Mouse (Mus musculus) hindbrain, embryonic 15.5 days (tissue): ENCODE results near the gene Pex5l. TPM values are rescaled to one million over a fixed set of nuclear protein-coding genes. Genes with fewer than 3 reads are reported as not detected.

ENCODE experiments used
- ATAC-seq: fragments of 200-750 bp; cut with Nextera tagmentation; 2 replicates; pipeline ENCODE4 v1.8.0; 2017; ENCODE audit warnings: low read depth, moderate number of reproducible peaks, moderate TSS enrichment; ENCODE audit not compliant: low FRiP score
- H3K27ac ChIP-seq: fragments of 300-500 bp; sonication (generic); replicated peaks from 2 replicates; pipeline ENCODE4 v1.5.1; 2015; ENCODE audit warnings: mild to moderate bottlenecking, inconsistent platforms
- H3K27me3 ChIP-seq: fragments of 300-500 bp; sonication (generic); 2 replicates; pipeline ENCODE4 v1.6.1; 2015; ENCODE audit warnings: control low read depth, inconsistent platforms
- H3K36me3 ChIP-seq: fragments of 300-500 bp; sonication (generic); 2 replicates; pipeline ENCODE4 v1.6.1; 2015; ENCODE audit warnings: control low read depth, inconsistent platforms
- H3K4me1 ChIP-seq: fragments of 300-500 bp; sonication (generic); replicated peaks from 2 replicates; pipeline ENCODE4 v1.6.1; 2015; ENCODE audit warnings: control low read depth, inconsistent platforms
- H3K4me2 ChIP-seq: fragments of 300-500 bp; sonication (generic); 2 replicates; pipeline ENCODE4 v1.6.1; 2015; ENCODE audit warnings: moderate library complexity, mild to moderate bottlenecking, inconsistent platforms
- H3K4me3 ChIP-seq: fragments of 300-500 bp; sonication (generic); 2 replicates; pipeline ENCODE4 v1.5.1; 2015; ENCODE audit warnings: mild to moderate bottlenecking, inconsistent platforms
- H3K9ac ChIP-seq: fragments of 300-500 bp; sonication (generic); 2 replicates; pipeline ENCODE4 v1.6.1; 2015; ENCODE audit warnings: inconsistent platforms
- H3K9me3 ChIP-seq: fragments of 300-500 bp; sonication (generic); 2 replicates; pipeline ENCODE4 v1.6.1; 2016; ENCODE audit warnings: control low read depth, inconsistent platforms
- WGBS: fragments of 180-500 bp; shearing (Covaris S2); methylation state at CpG from one replicate; pipeline ENCODE4 v1.1.7; 2015; 5-methylcytosine and 5-hydroxymethylcytosine counted together
- polyA plus RNA-seq: library from polyadenylated mRNA; unstranded; fragments of >200 nt; fragmentation: Nextera tagmentation; extraction: Ambion mirVana; gene quantifications from 2 replicates; pipeline ENCODE4 v1.2.1, GENCODE M21; 2015

Pex5l gene
- polyA plus RNA-seq, 1 experiment from 2014 or later: 3.2 TPM

DNA sequence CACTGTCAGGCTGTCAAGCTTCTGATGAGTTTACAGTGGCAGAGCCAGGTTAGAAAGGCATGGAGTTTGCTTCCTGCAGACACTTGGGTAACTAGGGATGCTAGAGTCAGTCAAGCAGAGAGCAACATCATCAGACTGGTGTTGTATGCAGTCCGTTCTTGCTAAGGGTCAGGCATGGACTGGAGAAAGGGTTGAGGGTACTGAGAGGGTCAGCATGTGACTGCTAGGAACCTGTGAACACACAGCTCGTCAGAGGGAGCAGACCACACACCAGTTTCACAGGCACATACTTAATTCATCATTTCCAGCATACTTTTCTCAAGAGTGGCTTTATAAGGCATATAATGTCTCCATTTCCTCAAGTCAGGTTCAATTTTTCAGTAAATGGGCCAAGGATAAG, 53.6 kb downstream of the Pex5l start:
- peak overlapping the region; percentile 52 for H3K4me2 ChIP-seq
- peaks cover 19% of the 10 kb centered on the region for H3K4me1 ChIP-seq
- no peaks in the 10 kb centered on the region for H3K36me3 ChIP-seq
- no peak overlapping the region for H3K9ac ChIP-seq
- H3K27me3 ChIP-seq: no peaks in the 10 kb centered on the region
- H3K4me3 ChIP-seq: peak overlapping the region; percentile 10; the same call in 1 of the 2 replicates
- H3K27ac ChIP-seq: no peak overlapping the region
- 0 out of 2 replicates have a peak, but pooled peaks have one; percentile 42 for ATAC-seq
- WGBS: 42% methylated on average over 2 of the region's 2 CpGs
- H3K9me3 ChIP-seq: no peaks in the 10 kb centered on the region

DNA sequence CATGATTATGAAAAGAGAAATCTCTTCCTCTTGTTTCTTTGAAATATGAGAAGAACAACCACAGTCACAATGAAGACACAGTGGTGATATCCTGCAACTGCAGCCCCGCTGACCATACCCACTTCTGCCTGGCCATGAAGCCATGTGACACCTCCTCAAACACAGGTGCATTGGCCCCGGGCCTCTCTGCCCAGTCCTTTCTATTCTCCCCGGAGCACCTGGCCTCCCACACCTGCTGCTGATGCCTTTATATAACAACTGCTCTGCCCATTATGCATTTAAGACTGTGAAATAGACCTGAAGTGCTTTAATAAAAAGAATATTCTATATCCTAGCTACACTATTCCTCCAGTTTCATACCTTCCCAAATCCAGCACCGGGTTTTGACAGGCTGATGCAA, 54.8 kb downstream of the Pex5l start:
- Histone ChIP-seq H3K36me3 (no peaks in the 10 kb centered on the region), H3K27me3 (no peaks in the 10 kb centered on the region), H3K4me1 (peaks cover 14% of the 10 kb centered on the region), H3K4me2 (no peak overlapping the region), H3K9ac (no peak overlapping the region), H3K9me3 (no peaks in the 10 kb centered on the region), H3K27ac (no peak overlapping the region), H3K4me3 (no peak overlapping the region)
- no peak for ATAC-seq
- 92% methylated on average over 4 of the region's 4 CpGs for WGBS

DNA sequence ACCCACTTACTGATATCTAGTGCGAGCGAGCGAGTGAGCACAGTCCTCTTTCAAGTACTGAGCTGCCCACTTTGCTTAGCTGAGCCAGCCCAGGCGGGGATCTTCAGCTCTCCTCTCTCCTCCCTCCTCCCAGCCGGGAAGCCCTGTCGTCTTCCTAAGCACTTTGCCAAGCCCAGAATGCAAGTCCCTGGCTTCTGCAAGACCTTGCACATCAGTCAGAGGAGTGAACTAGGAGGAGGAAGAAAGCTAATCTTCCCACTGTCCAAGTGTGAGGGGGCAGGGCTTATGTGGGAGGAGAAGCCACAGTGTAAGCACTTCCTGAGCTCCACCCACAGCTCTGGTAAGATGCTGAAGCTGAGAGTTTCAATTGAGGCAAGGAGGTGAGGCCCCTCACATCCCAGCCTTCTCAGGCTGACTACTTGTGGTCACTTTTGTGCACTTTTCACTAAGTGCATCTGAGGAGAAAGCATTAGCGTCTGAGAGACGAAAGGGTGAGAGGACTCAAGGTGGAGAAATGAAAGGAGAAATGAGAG, 60.2 kb downstream of the Pex5l start:
- ATAC-seq: peak; percentile 34; the same call in 1 of the 2 replicates
- 42% methylated on average over 8 of the region's 8 CpGs for WGBS

DNA sequence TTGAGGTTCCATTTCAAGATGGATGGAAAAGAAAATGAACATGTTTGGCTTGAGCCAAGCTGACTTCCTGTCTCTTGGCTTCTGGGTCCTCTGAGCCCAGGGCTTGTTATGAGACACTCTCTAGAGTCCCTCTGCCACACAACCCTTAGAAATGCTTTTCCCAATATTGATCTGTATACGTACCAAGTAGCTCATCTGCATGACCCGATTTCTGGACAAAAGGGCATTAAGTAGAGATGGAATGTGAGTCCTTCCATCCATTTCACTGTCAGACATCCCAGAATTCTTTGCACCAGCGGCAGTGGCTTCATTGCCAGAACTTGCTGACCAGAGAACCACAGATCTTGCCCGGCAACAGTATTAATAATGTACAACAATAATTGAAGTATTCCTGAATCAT, 61.3 kb downstream of the Pex5l start:
- Histone ChIP-seq H3K4me2 (no peak overlapping the region), H3K4me1 (no peaks in the 10 kb centered on the region; the same call in 1 of the 2 replicates), H3K27ac (no peak overlapping the region), H3K9ac (no peak overlapping the region), H3K9me3 (no peaks in the 10 kb centered on the region), H3K36me3 (no peaks in the 10 kb centered on the region), H3K4me3 (no peak overlapping the region), H3K27me3 (no peaks in the 10 kb centered on the region)
- WGBS: 86% methylated on average over 4 of the region's 4 CpGs
- ATAC-seq: no peak

More for the DNA sequence above, 60.2 kb downstream of the Pex5l start:
- peak overlapping the region; percentile 10; the same call in 1 of the 2 replicates for H3K4me2 ChIP-seq
- no peak overlapping the region for H3K27ac ChIP-seq
- no peak overlapping the region for H3K4me3 ChIP-seq
- no peaks in the 10 kb centered on the region for H3K9me3 ChIP-seq
- no peaks in the 10 kb centered on the region for H3K27me3 ChIP-seq
- no peak overlapping the region for H3K9ac ChIP-seq
- H3K4me1 ChIP-seq: no peaks in the 10 kb centered on the region; the same call in 1 of the 2 replicates
- no peaks in the 10 kb centered on the region for H3K36me3 ChIP-seq

DNA sequence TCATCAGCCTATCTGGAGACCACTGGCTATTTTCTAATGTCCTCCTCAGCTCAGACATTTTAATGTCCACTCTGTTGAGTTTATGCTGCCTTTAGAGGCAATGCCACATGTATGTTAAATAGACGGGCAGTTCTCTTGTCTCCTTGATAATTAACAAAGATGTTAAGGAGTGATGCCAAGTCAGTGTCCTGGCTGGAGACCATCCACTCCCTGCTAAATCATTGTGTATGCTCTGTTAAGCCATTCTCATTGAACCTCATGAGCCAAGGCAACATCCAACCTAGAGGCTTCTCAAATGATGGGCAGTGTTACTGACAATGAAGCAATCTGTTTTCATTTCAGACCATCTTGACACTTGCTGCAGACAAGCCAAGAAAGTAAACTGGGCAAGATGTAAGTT, 63.4 kb downstream of the Pex5l start:
- Histone ChIP-seq H3K4me1 (peaks cover under 1% of the 10 kb centered on the region; the same call in 1 of the 2 replicates), H3K4me2 (no peak overlapping the region), H3K36me3 (no peaks in the 10 kb centered on the region), H3K27ac (no peak overlapping the region), H3K9ac (no peak overlapping the region), H3K27me3 (no peaks in the 10 kb centered on the region), H3K9me3 (no peaks in the 10 kb centered on the region), H3K4me3 (no peak overlapping the region)
- WGBS: 65% methylated on average over 1 of the region's 1 CpGs
- ATAC-seq: no peak

DNA sequence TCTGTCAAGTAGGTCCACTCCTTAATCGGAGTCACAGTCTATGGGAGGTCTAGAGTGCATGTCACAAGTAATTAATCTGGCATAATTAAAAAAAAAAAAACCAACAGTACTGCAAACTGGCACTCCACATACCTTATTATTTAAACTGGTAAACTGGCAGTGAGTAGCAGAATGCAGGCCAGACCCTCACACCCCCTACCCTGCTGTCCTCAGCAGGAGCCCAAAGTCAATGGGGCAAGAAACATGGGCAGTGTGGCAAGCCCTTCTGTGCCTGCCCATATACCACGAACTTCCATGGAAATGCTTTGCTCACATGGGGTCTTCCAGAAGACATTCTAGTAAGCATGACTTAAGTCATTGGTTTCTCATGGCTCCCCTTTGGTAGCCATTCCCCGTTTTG, 63.9 kb downstream of the Pex5l start:
- WGBS: 67% methylated on average over 3 of the region's 3 CpGs
- Histone ChIP-seq H3K4me3 (no peak overlapping the region), H3K27me3 (no peaks in the 10 kb centered on the region), H3K4me2 (no peak overlapping the region), H3K27ac (no peak overlapping the region), H3K9ac (no peak overlapping the region), H3K36me3 (no peaks in the 10 kb centered on the region), H3K9me3 (no peaks in the 10 kb centered on the region), H3K4me1 (peaks cover 5% of the 10 kb centered on the region)
- ATAC-seq: peak; percentile 38; the same call in 1 of the 2 replicates

DNA sequence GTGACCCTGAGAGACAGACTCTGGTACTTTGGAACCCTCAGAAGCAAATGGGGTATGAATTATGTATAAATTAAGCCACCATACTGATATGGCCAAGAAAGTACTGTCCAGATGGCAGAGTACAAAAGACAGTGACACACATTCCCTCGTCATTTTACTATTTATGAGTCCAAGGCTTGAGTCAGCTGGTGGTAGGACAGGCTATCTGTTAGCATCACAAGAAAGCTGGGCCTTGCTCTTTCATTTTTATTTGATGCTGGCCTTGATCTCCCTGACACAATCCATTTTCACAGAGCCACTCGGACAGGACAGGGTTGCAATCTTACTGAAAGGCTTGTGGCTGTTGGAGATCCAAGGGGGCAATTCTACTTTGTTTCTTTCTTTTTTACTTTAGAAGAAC, 67.4 kb downstream of the Pex5l start:
- H3K36me3 ChIP-seq: no peaks in the 10 kb centered on the region
- H3K27ac ChIP-seq: no peak overlapping the region
- no peaks in the 10 kb centered on the region for H3K9me3 ChIP-seq
- ATAC-seq: no peak
- H3K4me1 ChIP-seq: peaks cover 9% of the 10 kb centered on the region
- 56% methylated on average over 2 of the region's 2 CpGs for WGBS
- H3K4me3 ChIP-seq: no peak overlapping the region
- no peak overlapping the region for H3K4me2 ChIP-seq
- H3K9ac ChIP-seq: no peak overlapping the region
- H3K27me3 ChIP-seq: no peaks in the 10 kb centered on the region

DNA sequence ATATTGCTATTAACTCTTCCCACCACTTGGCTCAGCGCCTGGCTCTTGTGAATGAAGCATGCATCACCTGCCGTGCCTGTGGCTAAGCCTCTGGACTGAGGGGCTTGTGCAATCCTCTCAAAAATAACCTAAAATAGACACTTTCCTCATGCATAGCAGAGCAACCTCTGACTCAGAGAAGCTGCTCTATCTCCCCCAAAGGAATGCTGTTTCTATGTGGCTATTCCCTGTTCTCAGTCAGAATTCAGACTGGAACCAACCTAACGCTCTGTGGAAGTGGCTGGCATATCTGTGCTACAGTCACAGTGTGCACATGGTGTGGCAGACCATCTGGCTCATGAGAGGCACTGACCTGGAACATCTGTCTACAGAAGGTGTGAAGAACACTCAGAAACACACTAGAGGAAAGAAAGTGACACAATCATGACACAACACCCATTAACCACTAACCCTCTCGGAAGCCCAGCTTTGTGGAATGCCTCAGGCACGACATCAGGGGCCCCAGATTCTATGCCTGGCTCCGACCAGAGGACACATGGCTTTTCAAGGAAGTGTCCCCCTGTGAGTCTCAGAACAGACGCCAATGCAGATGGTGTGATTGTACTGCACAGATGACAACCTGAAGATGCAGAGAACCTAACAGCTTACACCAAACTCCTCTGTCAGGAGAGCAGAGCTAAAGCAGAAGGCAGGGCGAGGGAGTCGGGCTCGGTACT, 68.6 kb downstream of the Pex5l start:
- 62% methylated on average over 10 of the region's 10 CpGs for WGBS
- Histone ChIP-seq H3K27me3 (no peaks in the 10 kb centered on the region), H3K9ac (no peak overlapping the region), H3K9me3 (no peaks in the 10 kb centered on the region), H3K4me1 (peaks cover 9% of the 10 kb centered on the region), H3K27ac (peak overlapping the region; percentile 51; the same call in 1 of the 2 replicates), H3K4me3 (no peak overlapping the region), H3K4me2 (no peak overlapping the region), H3K36me3 (no peaks in the 10 kb centered on the region)
- peak; percentile 76 for ATAC-seq

DNA sequence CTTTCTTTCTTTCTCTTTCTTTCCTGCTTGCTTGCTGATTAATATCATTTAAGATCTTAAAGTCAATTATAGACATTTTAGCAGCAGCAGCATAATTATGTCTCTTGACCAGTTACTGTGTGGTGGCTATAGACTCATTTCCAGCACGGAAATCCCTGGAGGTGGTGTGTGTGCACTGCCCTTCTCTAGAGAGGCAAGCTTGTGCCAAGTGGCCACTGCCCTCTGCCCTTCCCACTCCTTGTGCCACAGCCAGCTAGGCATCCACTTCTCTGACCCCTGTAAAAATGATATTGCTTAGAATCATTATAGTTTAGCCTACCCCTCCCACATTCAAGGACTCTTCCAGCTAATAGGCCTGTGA, 69.2 kb downstream of the Pex5l start:
- WGBS: 74% methylated on average over 1 of the region's 1 CpGs
- Histone ChIP-seq H3K4me3 (no peak overlapping the region), H3K27me3 (no peaks in the 10 kb centered on the region), H3K4me1 (peaks cover 9% of the 10 kb centered on the region), H3K4me2 (no peak overlapping the region), H3K27ac (peak overlapping the region; percentile 51; the same call in 1 of the 2 replicates), H3K9ac (no peak overlapping the region), H3K9me3 (no peaks in the 10 kb centered on the region), H3K36me3 (no peaks in the 10 kb centered on the region)
- no peak for ATAC-seq

DNA sequence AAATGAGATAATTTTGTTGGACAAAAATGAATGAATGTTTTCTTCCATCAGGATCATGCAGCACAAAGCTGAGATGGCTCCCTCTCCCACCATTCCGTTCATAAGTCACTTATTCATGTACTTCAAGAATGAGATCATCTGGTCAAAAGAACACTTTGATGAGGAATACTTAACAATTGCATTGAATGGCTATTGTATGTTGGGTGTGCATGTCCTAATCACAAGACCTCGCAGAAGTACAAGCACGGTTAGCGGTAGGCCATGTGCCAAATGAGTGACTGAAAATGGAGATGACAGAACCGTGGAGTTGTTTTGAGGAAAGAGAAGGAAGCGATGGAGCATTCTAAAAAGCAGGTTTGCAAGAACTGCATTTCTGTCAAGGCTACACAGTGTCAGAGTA, 72.3 kb downstream of the Pex5l start:
- Histone ChIP-seq H3K9me3 (no peaks in the 10 kb centered on the region), H3K9ac (no peak overlapping the region), H3K4me3 (no peak overlapping the region), H3K27ac (no peak overlapping the region), H3K36me3 (no peaks in the 10 kb centered on the region), H3K27me3 (no peaks in the 10 kb centered on the region), H3K4me2 (no peak overlapping the region), H3K4me1 (peaks cover 9% of the 10 kb centered on the region)
- WGBS: 86% methylated on average over 6 of the region's 6 CpGs
- ATAC-seq: no peak

DNA sequence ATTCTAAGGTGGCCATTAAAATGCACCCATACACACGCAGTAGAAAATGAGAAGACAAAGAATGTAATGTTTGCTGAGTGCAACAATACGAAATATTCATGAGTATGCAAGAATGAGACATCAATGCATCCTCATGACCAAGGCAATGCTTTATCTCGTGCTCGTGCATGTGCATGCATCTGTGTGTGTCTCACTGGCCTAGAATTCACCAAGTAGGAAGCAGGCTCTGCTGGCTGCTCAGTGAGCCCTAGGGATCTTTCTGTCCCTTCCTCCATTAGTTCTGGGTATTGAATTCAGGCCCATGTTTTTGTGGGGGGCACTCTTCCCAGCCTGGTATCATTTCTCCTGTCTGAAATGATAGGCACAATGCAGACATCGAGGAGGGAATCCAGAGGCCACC, 74.9 kb downstream of the Pex5l start:
- ATAC-seq: no peak
- H3K9me3 ChIP-seq: no peaks in the 10 kb centered on the region
- 61% methylated on average over 5 of the region's 5 CpGs for WGBS
- no peak overlapping the region for H3K4me3 ChIP-seq
- H3K9ac ChIP-seq: no peak overlapping the region
- 0 out of 2 replicates have a peak overlapping the region, but pooled peaks have one; percentile 15 for H3K27ac ChIP-seq
- H3K36me3 ChIP-seq: no peaks in the 10 kb centered on the region
- peaks cover 11% of the 10 kb centered on the region for H3K4me1 ChIP-seq
- H3K4me2 ChIP-seq: no peak overlapping the region
- no peaks in the 10 kb centered on the region for H3K27me3 ChIP-seq

DNA sequence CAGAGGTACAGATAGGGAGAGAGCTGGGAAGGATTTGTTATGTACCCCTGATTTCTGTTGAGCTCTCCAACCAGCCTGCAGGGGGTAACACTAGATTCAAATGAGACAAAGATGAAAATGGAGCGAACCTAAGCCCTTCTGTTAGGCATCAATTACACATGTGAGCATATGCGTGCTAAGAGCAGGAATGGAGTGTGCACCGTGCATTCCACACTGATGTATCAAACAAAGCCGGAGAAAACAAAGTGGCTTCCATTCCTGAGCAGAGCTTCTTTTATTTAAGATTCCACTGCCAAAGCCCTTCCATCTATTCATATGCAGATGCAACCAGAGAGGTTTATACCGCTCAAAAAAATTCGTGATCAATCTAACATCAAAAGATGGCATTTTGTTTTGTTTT, 79.5 kb downstream of the Pex5l start:
- H3K36me3 ChIP-seq: no peaks in the 10 kb centered on the region
- H3K4me3 ChIP-seq: no peak overlapping the region
- no peaks in the 10 kb centered on the region for H3K27me3 ChIP-seq
- peaks cover 25% of the 10 kb centered on the region for H3K4me1 ChIP-seq
- H3K27ac ChIP-seq: no peak overlapping the region
- no peak for ATAC-seq
- no peak overlapping the region for H3K9ac ChIP-seq
- H3K9me3 ChIP-seq: no peaks in the 10 kb centered on the region
- WGBS: 15% methylated on average over 6 of the region's 6 CpGs
- H3K4me2 ChIP-seq: no peak overlapping the region
